Mouse (Mus musculus) bone marrow, adult 2 months (tissue): ENCODE measurements around the gene Napsa.

ENCODE experiments used
- CTCF ChIP-seq: fragments of 200-500 bp; IDR thresholded peaks from 2 replicates; pipeline ENCODE4 v1.5.1; 2011; ENCODE audit warnings: low read length, control low read depth; ENCODE audit not compliant: control insufficient read depth, insufficient read depth
- POLR2A ChIP-seq: fragments of 200-500 bp; IDR thresholded peaks from 2 replicates; pipeline ENCODE4 v1.6.1; 2011; ENCODE audit warnings: low read depth, mild to moderate bottlenecking, control low read depth, low read length, borderline replicate concordance; ENCODE audit not compliant: control insufficient read depth

DNA sequence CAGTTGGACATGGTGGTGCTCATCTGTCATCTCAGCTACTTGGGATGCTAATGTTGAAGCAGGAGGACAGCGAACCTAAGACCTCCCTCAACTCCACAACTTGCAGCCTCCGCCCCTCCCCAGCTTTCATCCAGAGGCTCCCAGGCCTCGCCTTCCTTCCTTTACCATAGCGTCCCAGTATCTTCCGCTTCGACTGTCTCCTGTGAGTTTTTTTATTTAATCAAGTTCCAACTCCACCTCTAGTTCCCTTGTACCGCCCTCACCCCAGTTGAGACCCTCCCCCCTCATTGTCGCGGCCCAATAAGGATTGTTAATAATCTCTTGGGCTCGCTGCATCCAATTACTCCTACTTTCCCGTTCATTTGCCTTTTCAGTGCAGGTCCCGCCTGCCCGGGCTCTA, 17.8 kb downstream of the Napsa start:
- TF ChIP-seq CTCF (no peak), POLR2A (no peak)
